Mouse (Mus musculus): ENCODE measurements around the gene Slc35e3.

Slc35e3 gene

GRCm38 (mm10) chr10:117746297-117746883, at the start of gene Slc35e3:
Gene Slc35e3, minus strand, starts transcription at chr10:117746365.
- peak; percentile 95 for DNase-seq (ENCODE audit: extremely low spot score, low spot score)

- no peak for DNase-seq (ENCODE audit: extremely low spot score, low spot score)
Observed at GRCm38 (mm10) chr10:117795206-117795605, 49.0 kb upstream of the Slc35e3 start.

GRCm38 (mm10) chr10:117793436-117794030, 47.4 kb upstream of the Slc35e3 start:
- no peak for DNase-seq (ENCODE audit: extremely low spot score, low spot score)

GRCm38 (mm10) chr10:117792141-117793091, 46.3 kb upstream of the Slc35e3 start, which contains the start of gene Nup107:
Gene Nup107, minus strand, starts transcription at chr10:117792705.
- peak; percentile 100 for DNase-seq (ENCODE audit: extremely low spot score, low spot score)

GRCm38 (mm10) chr10:117791171-117791470, 45.0 kb upstream of the Slc35e3 start:
- no peak for DNase-seq (ENCODE audit: extremely low spot score, low spot score)

GRCm38 (mm10) chr10:117790421-117791170, 44.4 kb upstream of the Slc35e3 start:
- DNase-seq (ENCODE audit: extremely low spot score, low spot score), result no peak

- no peak for DNase-seq (ENCODE audit: extremely low spot score, low spot score)
Observed at GRCm38 (mm10) chr10:117790011-117790410, 43.8 kb upstream of the Slc35e3 start.

GRCm38 (mm10) chr10:117784646-117785045, 38.5 kb upstream of the Slc35e3 start:
- no peak for DNase-seq (ENCODE audit: extremely low spot score, low spot score)

GRCm38 (mm10) chr10:117783786-117784420, 37.7 kb upstream of the Slc35e3 start:
- no peak for DNase-seq (ENCODE audit: extremely low spot score, low spot score)

- no peak for DNase-seq (ENCODE audit: extremely low spot score, low spot score)
Observed at GRCm38 (mm10) chr10:117782491-117783260, 36.5 kb upstream of the Slc35e3 start.

- no peak for DNase-seq (ENCODE audit: extremely low spot score, low spot score)
Observed at GRCm38 (mm10) chr10:117782056-117782455, 35.9 kb upstream of the Slc35e3 start.

GRCm38 (mm10) chr10:117781021-117781725, 35.0 kb upstream of the Slc35e3 start:
- DNase-seq (ENCODE audit: extremely low spot score, low spot score), result no peak

- no peak for DNase-seq (ENCODE audit: extremely low spot score, low spot score)
Observed at GRCm38 (mm10) chr10:117780306-117780911, 34.2 kb upstream of the Slc35e3 start.

- no peak for DNase-seq (ENCODE audit: extremely low spot score, low spot score)
Observed at GRCm38 (mm10) chr10:117779581-117780305, 33.6 kb upstream of the Slc35e3 start.

- no peak for DNase-seq (ENCODE audit: extremely low spot score, low spot score)
Observed at GRCm38 (mm10) chr10:117778951-117779350, 32.8 kb upstream of the Slc35e3 start.

- no peak for DNase-seq (ENCODE audit: extremely low spot score, low spot score)
Observed at GRCm38 (mm10) chr10:117778328-117778910, 32.3 kb upstream of the Slc35e3 start.

- DNase-seq (ENCODE audit: extremely low spot score, low spot score), result no peak
Observed at GRCm38 (mm10) chr10:117777501-117778327, 31.5 kb upstream of the Slc35e3 start.

Measured in neural tube, embryonic 10.5 days (tissue).